29 mouse cellular contexts compared by ENCODE assay signal in genomic region chr1:65096953-65097352, GRCm38 (mm10). TPM values are rescaled to one million over a fixed set of nuclear protein-coding genes. Genes with fewer than 3 reads are reported as not detected.
A peak's percentile ranks its signal among the peaks of the same experiment; 100 is the strongest.
DNase-seq lines count a peak whose midpoint lies in the region; ATAC-seq and TF ChIP-seq lines count a peak whose summit lies in the region.
"Had no signal": no experiment of that assay in that cellular context is flagged by ENCODE, and none has a peak within 500 bp of the region (broad histone marks: within the 10 kb centered on the region; RNA-seq: fewer than 3 reads in every experiment).

No protein-coding gene starts in this region.

- no peaks in the 10 kb centered on the region for H3K27me3 ChIP-seq in intestine, embryonic 15.5 days (replicated peaks)
- no peaks in the 10 kb centered on the region for H3K27me3 ChIP-seq in intestine, postnatal 0 days (replicated peaks; ENCODE audit: control insufficient read depth, insufficient read depth, low read length)
- H3K27me3 ChIP-seq in stomach, postnatal 0 days (ENCODE audit: control insufficient read depth, insufficient read depth, low read length), result no peaks in the 10 kb centered on the region
- H3K27me3 ChIP-seq: CH12.LX; embryonic facial prominence, embryonic 12.5 days; forebrain, embryonic 13.5 days; forebrain, embryonic 15.5 days had no signal

- 74% methylated on average over 3 of the region's 3 CpGs for WGBS in intestine, embryonic 15.5 days
- 68% methylated on average over 3 of the region's 3 CpGs for WGBS in intestine, postnatal 0 days
- WGBS in stomach, postnatal 0 days, result 73% methylated on average over 3 of the region's 3 CpGs

- no peak overlapping the region for H3K4me2 ChIP-seq in intestine, embryonic 15.5 days (replicated peaks)
- H3K4me2 ChIP-seq in intestine, postnatal 0 days (replicated peaks; ENCODE audit: low read depth), result no peak overlapping the region
- no peak overlapping the region for H3K4me2 ChIP-seq in stomach, postnatal 0 days (replicated peaks; ENCODE audit: low read depth)
- H3K4me2 ChIP-seq: embryonic facial prominence, embryonic 12.5 days; forebrain, embryonic 13.5 days; forebrain, embryonic 15.5 days had no signal

- no peaks in the 10 kb centered on the region for H3K9me3 ChIP-seq in intestine, embryonic 15.5 days
- H3K9me3 ChIP-seq in intestine, postnatal 0 days (ENCODE audit: control insufficient read depth), result no peaks in the 10 kb centered on the region
- no peaks in the 10 kb centered on the region for H3K9me3 ChIP-seq in stomach, postnatal 0 days (ENCODE audit: control insufficient read depth, low read length)
- H3K9me3 ChIP-seq: embryonic facial prominence, embryonic 10.5 days; embryonic facial prominence, embryonic 12.5 days; forebrain, embryonic 13.5 days; forebrain, embryonic 15.5 days; G1E had no signal

- no peak for TF ChIP-seq EP300 in stomach, postnatal 0 days (optimal IDR thresholded peaks at IDR 0.05)

- no peak overlapping the region for H3K4me3 ChIP-seq in intestine, embryonic 15.5 days (replicated peaks)
- no peak overlapping the region for H3K4me3 ChIP-seq in intestine, postnatal 0 days (ENCODE audit: low read depth, low read length)
- H3K4me3 ChIP-seq in stomach, postnatal 0 days (ENCODE audit: low read depth, low read length), result no peak overlapping the region
- H3K4me3 ChIP-seq: embryonic facial prominence, embryonic 10.5 days; embryonic facial prominence, embryonic 12.5 days; forebrain, embryonic 13.5 days; forebrain, embryonic 15.5 days had no signal

- DNase-seq in stomach, postnatal 0 days (ENCODE audit: low spot score), result no peak
- DNase-seq in testis, postnatal 10 days (ENCODE audit: low spot score), result no peak
- DNase-seq in gastrocnemius, postnatal 25 days, result no peak
- DNase-seq: adrenal gland, adult 8-10 months; adrenal gland, postnatal 14 days; adrenal gland, postnatal 36 days; B cell, adult 2 months; cerebellum, adult 11-12 months; cerebellum, adult 2 months; cerebellum, adult 9-10 months; cerebellum, postnatal 10 days; cerebellum, postnatal 25 days had no signal

- TF ChIP-seq CTCF in intestine, postnatal 0 days (IDR thresholded peaks at IDR 0.05; ENCODE audit: low read depth), result no peak
- TF ChIP-seq CTCF in stomach, postnatal 0 days (IDR thresholded peaks at IDR 0.05; ENCODE audit: low read depth), result no peak

- ATAC-seq in intestine, embryonic 15.5 days, result 0 out of 2 replicates have a peak, but pooled peaks have one; percentile 34
- ATAC-seq in intestine, postnatal 0 days, result no peak
- peak; percentile 48; the same call in 1 of the 2 replicates for ATAC-seq in granulocyte monocyte progenitor cell, adult 5-6 weeks (replicated peaks; ENCODE audit: poor library complexity, severe bottlenecking)
- ATAC-seq in megakaryocyte, adult 5-6 weeks (ENCODE audit: poor library complexity, severe bottlenecking), result peak; percentile 56
- peak; percentile 84 for ATAC-seq in stomach, postnatal 0 days (ENCODE audit: low FRiP score, low TSS enrichment)
- ATAC-seq: activated CD4-positive, CD25-positive, alpha-beta regulatory T cell, adult 4 months; CD4-positive, CD25-positive, alpha-beta regulatory T cell, adult 4 months; forebrain, embryonic 13.5 days; forebrain, embryonic 15.5 days; Patski had no signal

- no peaks in the 10 kb centered on the region for H3K36me3 ChIP-seq in intestine, embryonic 15.5 days
- no peaks in the 10 kb centered on the region for H3K36me3 ChIP-seq in intestine, postnatal 0 days (ENCODE audit: control insufficient read depth, insufficient read depth)
- no peaks in the 10 kb centered on the region for H3K36me3 ChIP-seq in stomach, postnatal 0 days (ENCODE audit: control insufficient read depth, insufficient read depth, low read length)
- H3K36me3 ChIP-seq: embryonic facial prominence, embryonic 10.5 days; embryonic facial prominence, embryonic 12.5 days; forebrain, embryonic 15.5 days; G1E had no signal

- no peak overlapping the region for H3K9ac ChIP-seq in intestine, embryonic 15.5 days
- H3K9ac ChIP-seq in intestine, postnatal 0 days (ENCODE audit: low read depth, low read length), result no peak overlapping the region
- no peak overlapping the region for H3K9ac ChIP-seq in stomach, postnatal 0 days (ENCODE audit: low read length)
- H3K9ac ChIP-seq: embryonic facial prominence, embryonic 12.5 days; forebrain, embryonic 13.5 days; forebrain, embryonic 15.5 days had no signal

- H3K27ac ChIP-seq in intestine, embryonic 15.5 days, result no peak overlapping the region
- H3K27ac ChIP-seq in intestine, postnatal 0 days (ENCODE audit: low read depth, low read length), result no peak overlapping the region
- H3K27ac ChIP-seq in stomach, postnatal 0 days (replicated peaks), result no peak overlapping the region
- H3K27ac ChIP-seq: embryonic facial prominence, embryonic 10.5 days; embryonic facial prominence, embryonic 12.5 days; forebrain, embryonic 13.5 days; forebrain, embryonic 15.5 days had no signal

- no peaks in the 10 kb centered on the region for H3K4me1 ChIP-seq in intestine, embryonic 15.5 days (replicated peaks)
- no peaks in the 10 kb centered on the region for H3K4me1 ChIP-seq in intestine, postnatal 0 days (replicated peaks; ENCODE audit: control insufficient read depth, insufficient read depth, low read length)
- no peaks in the 10 kb centered on the region for H3K4me1 ChIP-seq in stomach, postnatal 0 days (replicated peaks; ENCODE audit: control insufficient read depth, insufficient read depth)
- H3K4me1 ChIP-seq: embryonic facial prominence, embryonic 10.5 days; embryonic facial prominence, embryonic 12.5 days; forebrain, embryonic 13.5 days; forebrain, embryonic 15.5 days had no signal

RNA-seq across cellular contexts. Expression of gene Cryga, which starts 6.2 kb away (rescaled TPM):
- polyA plus RNA-seq in intestine, embryonic 15.5 days (2015; fragmentation: Nextera tagmentation; extraction: Ambion mirVana), result not detected in 2 replicates
- not detected in 2 replicates for polyA plus RNA-seq in intestine, postnatal 0 days (2015; fragmentation: Nextera tagmentation; extraction: Ambion mirVana)
- total RNA-seq in granulocyte monocyte progenitor cell, adult 5-6 weeks (2014; fragmentation: Nextera tagmentation), result not detected in 2 replicates
- 0.73 TPM in 1 of 2 replicates, not detected in the other for total RNA-seq in granulocyte monocyte progenitor cell, adult 5-6 weeks (2017)
- not detected in 2 replicates for total RNA-seq in megakaryocyte, adult 5-6 weeks (2015)
- not detected in 2 replicates for total RNA-seq in megakaryocyte, adult 5-6 weeks (2017)
- not detected in 2 replicates for polyA plus RNA-seq in stomach, postnatal 0 days (2015; fragmentation: Nextera tagmentation; extraction: Ambion mirVana)
- not detected for total RNA-seq in gastrocnemius, postnatal 25 days (2021)
- total RNA-seq: adrenal gland, adult 18-20 months; adrenal gland, adult 8-10 months; adrenal gland, postnatal 14 days; adrenal gland, postnatal 36 days; CH12.LX; common myeloid progenitor, adult 5-6 weeks; G1E had no signal
- polyA plus RNA-seq: activated CD4-positive, CD25-positive, alpha-beta regulatory T cell, adult 4 months; CD4-positive, CD25-positive, alpha-beta regulatory T cell, adult 4 months; embryonic facial prominence, embryonic 10.5 days; embryonic facial prominence, embryonic 14.5 days; forebrain, embryonic 11.5 days; forebrain, embryonic 13.5 days; forebrain, embryonic 15.5 days; G1E; Patski had no signal

RNA-seq across cellular contexts. Expression of gene Crygb, which starts 14.9 kb away (rescaled TPM):
- polyA plus RNA-seq in intestine, embryonic 15.5 days (2015; fragmentation: Nextera tagmentation; extraction: Ambion mirVana), result not detected in 2 replicates
- not detected in 2 replicates for polyA plus RNA-seq in intestine, postnatal 0 days (2015; fragmentation: Nextera tagmentation; extraction: Ambion mirVana)
- not detected in 2 replicates for total RNA-seq in granulocyte monocyte progenitor cell, adult 5-6 weeks (2014; fragmentation: Nextera tagmentation)
- not detected in 2 replicates for total RNA-seq in granulocyte monocyte progenitor cell, adult 5-6 weeks (2017)
- not detected in 2 replicates for total RNA-seq in megakaryocyte, adult 5-6 weeks (2015)
- total RNA-seq in megakaryocyte, adult 5-6 weeks (2017), result not detected in 2 replicates
- not detected in 2 replicates for polyA plus RNA-seq in stomach, postnatal 0 days (2015; fragmentation: Nextera tagmentation; extraction: Ambion mirVana)
- not detected for total RNA-seq in gastrocnemius, postnatal 25 days (2021)
- total RNA-seq: adrenal gland, adult 18-20 months; adrenal gland, adult 8-10 months; adrenal gland, postnatal 14 days; adrenal gland, postnatal 36 days; CH12.LX; common myeloid progenitor, adult 5-6 weeks; G1E had no signal
- polyA plus RNA-seq: activated CD4-positive, CD25-positive, alpha-beta regulatory T cell, adult 4 months; CD4-positive, CD25-positive, alpha-beta regulatory T cell, adult 4 months; cerebellum, adult 2 months; embryonic facial prominence, embryonic 10.5 days; embryonic facial prominence, embryonic 14.5 days; forebrain, embryonic 11.5 days; forebrain, embryonic 13.5 days; forebrain, embryonic 15.5 days; G1E; Patski had no signal

RNA-seq across cellular contexts. Expression of gene Gm28845, which starts 22.4 kb away (rescaled TPM):
- polyA plus RNA-seq in intestine, embryonic 15.5 days (2015; fragmentation: Nextera tagmentation; extraction: Ambion mirVana), result not detected in 2 replicates
- polyA plus RNA-seq in intestine, postnatal 0 days (2015; fragmentation: Nextera tagmentation; extraction: Ambion mirVana), result not detected in 2 replicates
- not detected in 2 replicates for total RNA-seq in granulocyte monocyte progenitor cell, adult 5-6 weeks (2014; fragmentation: Nextera tagmentation)
- not detected in 2 replicates for total RNA-seq in granulocyte monocyte progenitor cell, adult 5-6 weeks (2017)
- total RNA-seq in megakaryocyte, adult 5-6 weeks (2015), result not detected in 2 replicates
- not detected in 2 replicates for total RNA-seq in megakaryocyte, adult 5-6 weeks (2017)
- polyA plus RNA-seq in stomach, postnatal 0 days (2015; fragmentation: Nextera tagmentation; extraction: Ambion mirVana), result not detected in 2 replicates
- not detected for total RNA-seq in gastrocnemius, postnatal 25 days (2021)
- total RNA-seq: adrenal gland, adult 18-20 months; adrenal gland, adult 8-10 months; adrenal gland, postnatal 14 days; adrenal gland, postnatal 36 days; CH12.LX; common myeloid progenitor, adult 5-6 weeks; G1E had no signal
- polyA plus RNA-seq: activated CD4-positive, CD25-positive, alpha-beta regulatory T cell, adult 4 months; CD4-positive, CD25-positive, alpha-beta regulatory T cell, adult 4 months; embryonic facial prominence, embryonic 10.5 days; embryonic facial prominence, embryonic 12.5 days; embryonic facial prominence, embryonic 14.5 days; forebrain, embryonic 11.5 days; forebrain, embryonic 13.5 days; forebrain, embryonic 15.5 days; G1E; Patski had no signal

RNA-seq across cellular contexts. Expression of gene Crygc, which starts 23.5 kb away (rescaled TPM):
- polyA plus RNA-seq in intestine, embryonic 15.5 days (2015; fragmentation: Nextera tagmentation; extraction: Ambion mirVana), result not detected in 2 replicates
- polyA plus RNA-seq in intestine, postnatal 0 days (2015; fragmentation: Nextera tagmentation; extraction: Ambion mirVana), result not detected in 2 replicates
- total RNA-seq in granulocyte monocyte progenitor cell, adult 5-6 weeks (2014; fragmentation: Nextera tagmentation), result not detected in 2 replicates
- not detected in 2 replicates for total RNA-seq in granulocyte monocyte progenitor cell, adult 5-6 weeks (2017)
- not detected in 2 replicates for total RNA-seq in megakaryocyte, adult 5-6 weeks (2015)
- total RNA-seq in megakaryocyte, adult 5-6 weeks (2017), result not detected in 2 replicates
- not detected in 2 replicates for polyA plus RNA-seq in stomach, postnatal 0 days (2015; fragmentation: Nextera tagmentation; extraction: Ambion mirVana)
- total RNA-seq in gastrocnemius, postnatal 25 days (2021), result not detected
- total RNA-seq: adrenal gland, adult 18-20 months; adrenal gland, adult 8-10 months; adrenal gland, postnatal 14 days; adrenal gland, postnatal 36 days; CH12.LX; common myeloid progenitor, adult 5-6 weeks; G1E had no signal
- polyA plus RNA-seq: activated CD4-positive, CD25-positive, alpha-beta regulatory T cell, adult 4 months; CD4-positive, CD25-positive, alpha-beta regulatory T cell, adult 4 months; cerebellum, adult 2 months; embryonic facial prominence, embryonic 10.5 days; embryonic facial prominence, embryonic 14.5 days; forebrain, embryonic 13.5 days; forebrain, embryonic 15.5 days; G1E; Patski had no signal

RNA-seq across cellular contexts. Expression of gene D630023F18Rik, which starts 26.1 kb away (rescaled TPM):
- polyA plus RNA-seq in intestine, embryonic 15.5 days (2015; fragmentation: Nextera tagmentation; extraction: Ambion mirVana), result 0.13 and 0.28 TPM in 2 replicates
- polyA plus RNA-seq in intestine, postnatal 0 days (2015; fragmentation: Nextera tagmentation; extraction: Ambion mirVana), result 0.26 and 0.56 TPM in 2 replicates
- 0.70 TPM in 1 of 2 replicates, not detected in the other for total RNA-seq in granulocyte monocyte progenitor cell, adult 5-6 weeks (2014; fragmentation: Nextera tagmentation)
- total RNA-seq in granulocyte monocyte progenitor cell, adult 5-6 weeks (2017), result 1.3 and 2.3 TPM in 2 replicates
- 0.39 and 1.1 TPM in 2 replicates for total RNA-seq in megakaryocyte, adult 5-6 weeks (2015)
- total RNA-seq in megakaryocyte, adult 5-6 weeks (2017), result 0.73 and 1.5 TPM in 2 replicates
- 0.16 and 0.27 TPM in 2 replicates for polyA plus RNA-seq in stomach, postnatal 0 days (2015; fragmentation: Nextera tagmentation; extraction: Ambion mirVana)
- not detected for total RNA-seq in gastrocnemius, postnatal 25 days (2021)
- total RNA-seq: adrenal gland, postnatal 14 days; adrenal gland, postnatal 36 days had no signal
- polyA plus RNA-seq: activated CD4-positive, CD25-positive, alpha-beta regulatory T cell, adult 4 months; CD4-positive, CD25-positive, alpha-beta regulatory T cell, adult 4 months had no signal
